Mouse (Mus musculus) myocyte (in vitro differentiated cells): ENCODE measurements around the gene Dnajb8.

ENCODE experiments used
- MAX ChIP-seq: IDR thresholded peaks from one replicate; pipeline ENCODE4 v1.6.1; 2011; ENCODE audit warnings: low read depth, mild to moderate bottlenecking, control low read depth
- MYOD1 ChIP-seq, 3 experiments: IDR thresholded peaks; one replicate each; pipeline ENCODE4 v1.6.1; 2011; ENCODE audit warnings: control low read depth in 2 of 3, low read depth in 2 of 3, mild to moderate bottlenecking in 2 of 3, moderate library complexity in 1 of 3; ENCODE audit not compliant: insufficient read length in 2 of 3, control insufficient read depth in 1 of 3
- USF1 ChIP-seq: IDR thresholded peaks from one replicate; pipeline ENCODE4 v1.6.1; 2011; ENCODE audit warnings: low read depth, mild to moderate bottlenecking, control low read depth, moderate library complexity

GRCm38 (mm10) chr6:88201926-88202700 lies 20.0 kb upstream of the Dnajb8 start:
- TF ChIP-seq MAX = no peak
- no peak for TF ChIP-seq MYOD1 (IDR thresholded peaks at IDR 0.05; ENCODE audit: control insufficient read depth in 1 of 3, insufficient read length in 2 of 3, low read depth in 2 of 3)
- no peak for TF ChIP-seq USF1
